Mouse (Mus musculus) heart, adult 2 months (tissue): Measurements from ENCODE around the gene Tex12.

Experiments used
- CTCF ChIP-seq: fragments of 200-600 bp; IDR thresholded peaks from 2 replicates; pipeline ENCODE4 v1.8.1; 2022; ENCODE audit warnings: antibody characterized with exemption, mild to moderate bottlenecking, moderate library complexity
- EP300 ChIP-seq: fragments of 200-500 bp; IDR thresholded peaks from 2 replicates; pipeline ENCODE4 v1.6.1; 2011; ENCODE audit warnings: low read depth, low read length, control low read depth; ENCODE audit not compliant: insufficient read depth
- POLR2A ChIP-seq: fragments of 200-500 bp; IDR thresholded peaks from 2 replicates; pipeline ENCODE4 v1.6.1; 2011; ENCODE audit warnings: mild to moderate bottlenecking, low read depth, low read length, control low read depth; ENCODE audit not compliant: insufficient read depth

- TF ChIP-seq CTCF (no peak), EP300 (no peak), POLR2A (no peak)
These were observed 13.2 kb downstream of the Tex12 start for GRCm38 (mm10) chr9:50547859-50548478.
